Mouse (Mus musculus): Measurements from ENCODE around the gene Cyct. TPM values are rescaled to one million over a fixed set of nuclear protein-coding genes. Genes with fewer than 3 reads are reported as not detected.

Gene Cyct
- polyA plus RNA-seq, 1 experiment from 2014 or later, result 0.26 TPM

GRCm38 (mm10) chr2:76378646-76379045 lies 18.4 kb upstream of the Cyct start:
- no peaks in the 10 kb centered on the region for H3K9me3 ChIP-seq (replicated peaks; ENCODE audit: control insufficient read depth, low read length)
- no peak overlapping the region for H3K27ac ChIP-seq (ENCODE audit: low read depth, low read length)
- no peaks in the 10 kb centered on the region for H3K27me3 ChIP-seq (ENCODE audit: control insufficient read depth, insufficient read depth, low read length)
- ATAC-seq (replicated peaks; ENCODE audit: insufficient number of reproducible peaks, low FRiP score, low TSS enrichment), result no peak
- H3K4me3 ChIP-seq (ENCODE audit: low read depth, low read length), result no peak overlapping the region
- 93% methylated on average over 19 of the region's 19 CpGs for WGBS (ENCODE audit: insufficient replicate concordance)
- H3K36me3 ChIP-seq (ENCODE audit: control insufficient read depth, insufficient read depth, low read length), result peaks cover 26% of the 10 kb centered on the region
- H3K4me1 ChIP-seq (ENCODE audit: control insufficient read depth, insufficient read depth, low read length), result no peaks in the 10 kb centered on the region
- no peak overlapping the region for H3K4me2 ChIP-seq
- no peak overlapping the region for H3K9ac ChIP-seq (ENCODE audit: low read depth, low read length)

DNA sequence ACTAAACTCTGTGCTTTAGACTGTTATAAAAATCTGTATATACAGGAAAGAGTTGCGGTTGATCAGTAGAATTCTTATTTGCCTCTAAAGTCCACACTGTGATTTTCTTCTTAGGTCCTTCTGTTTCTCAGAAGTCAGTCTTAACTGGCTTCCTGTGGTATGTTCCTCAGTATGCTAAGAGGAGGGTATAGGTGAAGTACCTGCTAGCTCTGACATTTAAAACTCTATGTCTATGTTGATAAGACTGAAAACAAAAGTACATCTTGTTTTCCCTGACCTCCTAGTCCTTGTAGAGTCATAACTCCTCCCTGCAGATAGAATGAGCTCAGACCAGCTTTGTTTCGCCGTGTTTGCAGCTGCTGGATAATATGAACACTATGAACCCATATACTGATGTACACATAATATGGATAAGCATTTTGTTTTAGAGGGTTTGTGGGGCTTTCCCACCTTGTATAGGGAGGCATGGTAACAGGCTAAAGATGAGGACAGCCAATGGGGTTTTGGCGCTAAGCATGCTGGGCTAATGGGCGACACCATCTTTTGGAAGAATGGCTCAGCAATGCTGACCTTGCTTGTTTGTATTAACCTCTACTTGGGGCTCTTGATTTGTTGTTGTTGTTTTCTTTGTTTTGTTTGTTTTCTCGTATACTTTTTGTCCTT lies 14.4 kb upstream of the Cyct start:
- WGBS (ENCODE audit: insufficient replicate concordance), result 90% methylated on average over 6 of the region's 6 CpGs
- H3K9ac ChIP-seq (ENCODE audit: low read depth, low read length), result no peak overlapping the region
- peaks cover 25% of the 10 kb centered on the region for H3K36me3 ChIP-seq (ENCODE audit: control insufficient read depth, insufficient read depth, low read length)
- no peak for ATAC-seq (replicated peaks; ENCODE audit: insufficient number of reproducible peaks, low FRiP score, low TSS enrichment)
- H3K9me3 ChIP-seq (replicated peaks; ENCODE audit: control insufficient read depth, low read length), result no peaks in the 10 kb centered on the region
- H3K4me1 ChIP-seq (ENCODE audit: control insufficient read depth, insufficient read depth, low read length), result peaks cover 7% of the 10 kb centered on the region; the same call in 1 of the 2 replicates
- H3K4me2 ChIP-seq, result no peak overlapping the region
- H3K27ac ChIP-seq (ENCODE audit: low read depth, low read length), result no peak overlapping the region
- no peak overlapping the region for H3K4me3 ChIP-seq (ENCODE audit: low read depth, low read length)
- no peaks in the 10 kb centered on the region for H3K27me3 ChIP-seq (ENCODE audit: control insufficient read depth, insufficient read depth, low read length)

DNA sequence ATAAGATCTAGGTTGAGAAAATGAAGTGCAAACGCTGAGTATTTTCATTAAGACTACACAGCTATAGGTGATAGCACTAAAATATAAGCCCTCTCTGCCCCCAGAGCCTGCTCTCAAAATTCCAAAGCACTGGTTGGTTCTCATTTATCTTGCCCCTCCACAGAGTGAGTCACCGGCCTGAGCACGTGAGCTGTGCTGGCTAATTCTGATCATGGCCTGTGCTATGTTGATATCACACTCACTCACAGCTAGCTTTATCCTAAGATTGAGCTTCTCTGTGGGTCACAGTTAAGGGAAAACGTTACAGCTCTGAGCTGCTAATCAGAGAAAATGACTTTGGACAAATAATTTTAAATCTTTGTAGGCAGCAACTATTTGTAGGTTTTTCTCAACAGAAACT lies 12.0 kb upstream of the Cyct start:
- Histone ChIP-seq H3K36me3 (ENCODE audit: control insufficient read depth, insufficient read depth, low read length) (peaks cover 14% of the 10 kb centered on the region), H3K4me1 (ENCODE audit: control insufficient read depth, insufficient read depth, low read length) (peaks cover 7% of the 10 kb centered on the region; the same call in 1 of the 2 replicates), H3K4me2 (no peak overlapping the region; the same call in 1 of the 2 replicates), H3K9ac (ENCODE audit: low read depth, low read length) (no peak overlapping the region), H3K27ac (ENCODE audit: low read depth, low read length) (peak overlapping the region; percentile 41; the same call in 1 of the 2 replicates), H3K9me3 (replicated peaks; ENCODE audit: control insufficient read depth, low read length) (no peaks in the 10 kb centered on the region), H3K4me3 (ENCODE audit: low read depth, low read length) (no peak overlapping the region), H3K27me3 (ENCODE audit: control insufficient read depth, insufficient read depth, low read length) (no peaks in the 10 kb centered on the region)
- ATAC-seq (replicated peaks; ENCODE audit: insufficient number of reproducible peaks, low FRiP score, low TSS enrichment), result no peak
- 50% methylated on average over 4 of the region's 4 CpGs for WGBS (ENCODE audit: insufficient replicate concordance)

DNA sequence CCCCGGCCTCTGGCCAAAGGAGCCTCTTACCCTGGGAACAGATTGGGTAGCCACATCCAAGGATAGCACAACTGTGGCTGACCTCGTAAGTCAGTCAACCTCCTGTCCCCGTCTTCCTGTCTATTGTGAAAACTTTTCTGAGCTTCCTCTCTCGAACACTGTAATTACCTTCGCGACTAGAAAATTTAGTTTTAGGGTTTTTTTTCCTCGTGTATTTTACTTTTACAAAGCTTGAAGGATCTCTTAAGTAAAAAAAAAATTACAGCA lies 10.3 kb upstream of the Cyct start:
- no peaks in the 10 kb centered on the region for H3K9me3 ChIP-seq (replicated peaks; ENCODE audit: control insufficient read depth, low read length)
- H3K27me3 ChIP-seq (ENCODE audit: control insufficient read depth, insufficient read depth, low read length), result no peaks in the 10 kb centered on the region
- 3% methylated on average over 7 of the region's 7 CpGs for WGBS (ENCODE audit: insufficient replicate concordance)
- ATAC-seq (replicated peaks; ENCODE audit: insufficient number of reproducible peaks, low FRiP score, low TSS enrichment), result no peak
- no peak overlapping the region for H3K27ac ChIP-seq (ENCODE audit: low read depth, low read length)
- H3K4me3 ChIP-seq (ENCODE audit: low read depth, low read length), result peak overlapping the region; percentile 97
- peak overlapping the region; percentile 94 for H3K9ac ChIP-seq (ENCODE audit: low read depth, low read length)
- peaks cover 7% of the 10 kb centered on the region; the same call in 1 of the 2 replicates for H3K4me1 ChIP-seq (ENCODE audit: control insufficient read depth, insufficient read depth, low read length)
- H3K36me3 ChIP-seq (ENCODE audit: control insufficient read depth, insufficient read depth, low read length), result peaks cover 7% of the 10 kb centered on the region
- peak overlapping the region; percentile 88 for H3K4me2 ChIP-seq

DNA sequence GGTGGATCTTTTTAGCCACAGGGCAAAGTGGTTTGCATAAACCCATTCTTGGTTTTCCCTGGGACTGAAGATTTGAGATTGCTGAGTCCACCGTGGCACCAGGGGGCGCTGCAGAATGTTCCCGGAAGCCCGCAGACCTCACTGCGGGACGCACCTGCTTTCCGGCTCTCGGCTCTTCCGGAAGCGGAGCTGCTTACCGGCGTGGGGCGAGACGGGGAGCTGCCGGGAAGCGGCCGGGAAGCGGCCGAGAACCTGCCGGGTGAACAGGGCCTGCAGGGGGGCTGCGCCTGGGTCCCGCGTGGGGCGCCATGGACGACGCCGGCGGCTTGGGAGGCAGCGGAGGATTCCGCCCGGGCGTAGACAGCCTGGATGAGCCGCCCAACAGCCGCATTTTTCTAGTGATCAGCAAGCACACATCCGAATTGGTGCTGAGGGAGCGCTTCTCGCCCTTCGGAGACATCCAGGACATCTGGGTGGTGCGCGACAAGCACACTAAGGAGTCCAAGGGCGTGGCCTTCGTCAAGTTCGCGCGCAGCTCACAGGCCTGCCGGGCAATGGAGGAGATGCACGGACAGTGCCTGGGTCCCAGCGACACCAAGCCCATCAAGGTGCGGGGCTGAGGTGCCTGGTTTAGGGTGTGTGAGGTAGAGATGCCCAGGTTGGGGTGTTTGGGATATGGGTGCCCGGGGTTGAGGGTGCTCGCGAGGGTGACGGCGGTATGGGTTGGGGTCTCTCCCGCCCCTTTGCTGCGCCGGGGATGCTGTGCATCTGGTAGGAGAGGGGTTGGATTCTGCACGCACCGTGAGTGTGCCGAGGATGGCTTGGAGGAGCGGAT lies 9.8 kb upstream of the Cyct start, which contains the start of gene Rbm45:
TSS of gene Rbm45 (plus strand) at position 164 of the 835 bp plus-strand sequence.
- Histone ChIP-seq H3K27me3 (ENCODE audit: control insufficient read depth, insufficient read depth, low read length) (no peaks in the 10 kb centered on the region), H3K27ac (ENCODE audit: low read depth, low read length) (peak within 1 kb of the TSS; percentile 75), H3K4me2 (peak within 1 kb of the TSS; percentile 88), H3K4me3 (ENCODE audit: low read depth, low read length) (peak within 1 kb of the TSS; percentile 97), H3K36me3 (ENCODE audit: control insufficient read depth, insufficient read depth, low read length) (peaks cover 7% of the 10 kb centered on the region), H3K4me1 (ENCODE audit: control insufficient read depth, insufficient read depth, low read length) (peaks cover 7% of the 10 kb centered on the region; the same call in 1 of the 2 replicates), H3K9ac (ENCODE audit: low read depth, low read length) (peak within 1 kb of the TSS; percentile 94), H3K9me3 (replicated peaks; ENCODE audit: control insufficient read depth, low read length) (no peaks in the 10 kb centered on the region)
- under 1% methylated on average over 61 of the region's 61 CpGs for WGBS (ENCODE audit: insufficient replicate concordance)
- peak; percentile 85 for ATAC-seq (replicated peaks; ENCODE audit: insufficient number of reproducible peaks, low FRiP score, low TSS enrichment)

- no peaks in the 10 kb centered on the region for H3K9me3 ChIP-seq (replicated peaks; ENCODE audit: control insufficient read depth, low read length)
- WGBS (ENCODE audit: insufficient replicate concordance), result 63% methylated on average over 13 of the region's 13 CpGs
- no peak overlapping the region for H3K27ac ChIP-seq (ENCODE audit: low read depth, low read length)
- H3K4me2 ChIP-seq, result no peak overlapping the region
- H3K4me1 ChIP-seq (ENCODE audit: control insufficient read depth, insufficient read depth, low read length), result peaks cover 7% of the 10 kb centered on the region; the same call in 1 of the 2 replicates
- no peaks in the 10 kb centered on the region for H3K27me3 ChIP-seq (ENCODE audit: control insufficient read depth, insufficient read depth, low read length)
- no peak overlapping the region for H3K9ac ChIP-seq (ENCODE audit: low read depth, low read length)
- no peak for ATAC-seq (replicated peaks; ENCODE audit: insufficient number of reproducible peaks, low FRiP score, low TSS enrichment)
- H3K36me3 ChIP-seq (ENCODE audit: control insufficient read depth, insufficient read depth, low read length), result peaks cover 5% of the 10 kb centered on the region
- H3K4me3 ChIP-seq (ENCODE audit: low read depth, low read length), result peak overlapping the region; percentile 97; the same call in 1 of the 2 replicates
Measured at GRCm38 (mm10) chr2:76368861-76369660, 8.8 kb upstream of the Cyct start.

GRCm38 (mm10) chr2:76367188-76367922 lies 7.1 kb upstream of the Cyct start:
- ATAC-seq (replicated peaks; ENCODE audit: insufficient number of reproducible peaks, low FRiP score, low TSS enrichment), result no peak
- Histone ChIP-seq H3K4me1 (ENCODE audit: control insufficient read depth, insufficient read depth, low read length) (peaks cover 7% of the 10 kb centered on the region; the same call in 1 of the 2 replicates), H3K36me3 (ENCODE audit: control insufficient read depth, insufficient read depth, low read length) (no peaks in the 10 kb centered on the region), H3K27me3 (ENCODE audit: control insufficient read depth, insufficient read depth, low read length) (no peaks in the 10 kb centered on the region), H3K9me3 (replicated peaks; ENCODE audit: control insufficient read depth, low read length) (no peaks in the 10 kb centered on the region), H3K9ac (ENCODE audit: low read depth, low read length) (no peak overlapping the region), H3K27ac (ENCODE audit: low read depth, low read length) (no peak overlapping the region), H3K4me2 (no peak overlapping the region), H3K4me3 (ENCODE audit: low read depth, low read length) (no peak overlapping the region)
- WGBS (ENCODE audit: insufficient replicate concordance), result 19% methylated on average over 9 of the region's 9 CpGs

DNA sequence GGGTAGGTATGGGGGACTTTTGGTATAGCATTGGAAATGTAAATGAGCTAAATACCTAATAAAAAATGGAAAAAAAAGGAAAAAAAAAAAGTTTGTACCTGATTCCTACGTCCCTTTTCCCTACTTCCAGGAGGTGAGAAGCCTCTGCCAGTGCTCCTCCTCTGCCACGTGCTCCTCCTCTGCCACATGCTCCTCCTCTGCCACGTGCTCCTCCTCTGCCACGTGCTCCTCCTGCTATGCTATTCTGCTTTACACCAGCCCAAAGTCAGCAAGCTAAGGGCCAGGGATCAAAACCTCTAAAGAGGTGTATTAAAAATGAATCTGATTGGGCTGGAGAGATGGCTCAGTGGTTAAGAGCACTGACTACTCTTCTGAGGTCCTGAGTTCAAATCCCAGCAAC lies 5.6 kb upstream of the Cyct start:
- no peaks in the 10 kb centered on the region for H3K9me3 ChIP-seq (replicated peaks; ENCODE audit: control insufficient read depth, low read length)
- peaks cover under 1% of the 10 kb centered on the region; the same call in 1 of the 2 replicates for H3K4me1 ChIP-seq (ENCODE audit: control insufficient read depth, insufficient read depth, low read length)
- no peak overlapping the region for H3K4me2 ChIP-seq
- 64% methylated on average over 4 of the region's 4 CpGs for WGBS (ENCODE audit: insufficient replicate concordance)
- H3K4me3 ChIP-seq (ENCODE audit: low read depth, low read length), result no peak overlapping the region
- no peaks in the 10 kb centered on the region for H3K27me3 ChIP-seq (ENCODE audit: control insufficient read depth, insufficient read depth, low read length)
- no peak overlapping the region for H3K9ac ChIP-seq (ENCODE audit: low read depth, low read length)
- no peaks in the 10 kb centered on the region for H3K36me3 ChIP-seq (ENCODE audit: control insufficient read depth, insufficient read depth, low read length)
- no peak overlapping the region for H3K27ac ChIP-seq (ENCODE audit: low read depth, low read length)
- no peak for ATAC-seq (replicated peaks; ENCODE audit: insufficient number of reproducible peaks, low FRiP score, low TSS enrichment)

Measured in heart, embryonic 11.5 days (tissue).